Mouse (Mus musculus) heart, adult 2 months (tissue): ENCODE data around the gene Synpo2. TPM values are rescaled to one million over a fixed set of nuclear protein-coding genes. Genes with fewer than 3 reads are reported as not detected.
A peak's percentile ranks its signal among the peaks of the same experiment; 100 is the strongest.

Experiments
- DNase-seq, 2 experiments: peaks; one replicate each; pipeline ENCODE4 v3.0.0; 2021
- H3K27ac ChIP-seq: fragments of 200-600 bp; 2 replicates; pipeline ENCODE4 v1.8.1; 2022
- H3K27me3 ChIP-seq: fragments of 200-500 bp; 2 replicates; pipeline ENCODE4 v1.6.1; 2012; ENCODE audit warnings: mild to moderate bottlenecking, low read length, inconsistent platforms, mixed read lengths; ENCODE audit not compliant: control insufficient read depth, insufficient read depth
- H3K36me3 ChIP-seq: fragments of 200-500 bp; 2 replicates; pipeline ENCODE4 v1.6.1; 2012; ENCODE audit warnings: low read length, inconsistent platforms; ENCODE audit not compliant: control insufficient read depth, insufficient read depth
- H3K4me1 ChIP-seq: fragments of 200-500 bp; 2 replicates; pipeline ENCODE4 v1.6.1; 2011; ENCODE audit warnings: low read length; ENCODE audit not compliant: control insufficient read depth, insufficient read depth
- H3K4me3 ChIP-seq: fragments of 200-600 bp; 2 replicates; pipeline ENCODE4 v1.8.1; 2022
- H3K79me2 ChIP-seq: fragments of 200-500 bp; replicated peaks from 2 replicates; pipeline ENCODE4 v1.6.1; 2012; ENCODE audit warnings: mild to moderate bottlenecking, inconsistent platforms, low read length, moderate library complexity, mixed read lengths; ENCODE audit not compliant: control insufficient read depth, insufficient read depth
- H3K9ac ChIP-seq: fragments of 200-500 bp; 2 replicates; pipeline ENCODE4 v1.6.1; 2012; ENCODE audit warnings: low read depth, mild to moderate bottlenecking, control low read depth, inconsistent platforms, low read length, mixed read lengths
- CTCF ChIP-seq: fragments of 200-600 bp; IDR thresholded peaks from 2 replicates; pipeline ENCODE4 v1.8.1; 2022; ENCODE audit warnings: antibody characterized with exemption, mild to moderate bottlenecking, moderate library complexity
- EP300 ChIP-seq: fragments of 200-500 bp; IDR thresholded peaks from 2 replicates; pipeline ENCODE4 v1.6.1; 2011; ENCODE audit warnings: low read depth, low read length, control low read depth; ENCODE audit not compliant: insufficient read depth
- POLR2A ChIP-seq: fragments of 200-500 bp; IDR thresholded peaks from 2 replicates; pipeline ENCODE4 v1.6.1; 2011; ENCODE audit warnings: mild to moderate bottlenecking, low read depth, low read length, control low read depth; ENCODE audit not compliant: insufficient read depth
- WGBS: fragments of 180-500 bp; shearing (Covaris S2); methylation state at CpG from one replicate; pipeline ENCODE4 v1.1.7; 2018; 5-methylcytosine and 5-hydroxymethylcytosine counted together
- intact Hi-C: fragments of 180-260 bp; cut with DNase I; formaldehyde crosslinking; loops from one replicate; pipeline ENCODE4 v1.15.1; 2025
- polyA plus RNA-seq: library from polyadenylated mRNA; depleted of rRNA; stranded (reverse); fragments of >200 nt; gene quantifications from 2 replicates; pipeline ENCODE4 v1.2.3, GENCODE M21; 2012
- total RNA-seq, 2 experiments: library from RNA; stranded (reverse); gene quantifications; 2 replicates each; pipeline ENCODE4 v1.2.3; 2021

The Synpo2 gene
- total and polyA plus RNA-seq, 3 experiments: 19.3 to 97.5 (median 85.8) TPM

DNA sequence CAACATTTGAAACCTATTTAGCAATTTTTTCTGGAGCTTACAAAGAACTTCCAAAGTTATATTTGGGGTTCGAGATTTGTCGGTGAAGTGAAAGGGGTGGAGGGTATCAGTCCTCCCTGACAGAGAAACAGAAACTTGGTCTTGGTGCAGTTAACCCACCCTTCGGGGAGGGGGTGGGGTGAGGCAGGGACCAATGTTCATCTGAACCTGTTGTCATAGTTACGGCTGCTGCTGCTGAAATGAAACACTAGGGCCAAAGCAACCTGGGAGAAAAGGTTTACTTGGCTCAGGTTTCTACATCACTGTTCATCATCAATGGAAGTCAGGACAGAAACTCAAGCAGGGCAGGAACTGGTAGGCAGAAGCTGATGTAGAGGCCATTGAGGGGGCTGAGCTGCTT, 66.6 kb downstream of the Synpo2 start:
- H3K36me3 ChIP-seq: no peaks in the 10 kb centered on the region
- H3K4me3 ChIP-seq: no peak overlapping the region
- intact Hi-C loops: loop anchor here (2.0 to 10.0 kb wide), 4 partner anchors 61 to 335 kb away; no protein-coding TSS in a partner anchor
- H3K27ac ChIP-seq: no peak overlapping the region; the same call in 1 of the 2 replicates
- no peaks in the 10 kb centered on the region for H3K27me3 ChIP-seq
- H3K9ac ChIP-seq: no peak overlapping the region
- H3K79me2 ChIP-seq: no peaks in the 10 kb centered on the region
- no peak for TF ChIP-seq CTCF
- TF ChIP-seq EP300: no peak
- no peak for TF ChIP-seq POLR2A
- H3K4me1 ChIP-seq: peaks cover 10% of the 10 kb centered on the region
- DNase-seq: no peak
- WGBS: 68% methylated on average over 4 of the region's 4 CpGs

DNA sequence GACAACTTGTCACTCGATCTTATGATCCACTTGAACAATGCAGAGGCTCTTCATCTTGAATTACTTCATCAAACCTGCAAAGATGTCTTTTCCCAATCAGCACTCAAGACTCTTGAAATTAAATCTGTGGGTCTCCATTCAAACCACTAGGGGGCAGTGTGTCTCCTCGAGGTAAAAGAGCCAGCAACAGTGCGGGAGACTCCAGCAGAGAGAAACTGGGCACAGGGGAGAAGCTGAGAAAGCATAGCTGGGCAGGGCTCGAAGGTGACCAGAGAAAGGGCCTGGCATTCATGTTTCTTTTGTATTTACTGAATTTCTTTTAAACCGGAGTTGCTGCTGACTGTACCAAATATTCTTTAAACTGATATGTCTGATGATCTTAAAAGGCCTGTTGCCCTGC, 67.1 kb downstream of the Synpo2 start:
- no peaks in the 10 kb centered on the region for H3K27me3 ChIP-seq
- 7% methylated on average over 5 of the region's 5 CpGs for WGBS
- H3K4me3 ChIP-seq: no peak overlapping the region
- TF ChIP-seq EP300: 0 out of 2 replicates have a peak, but pooled peaks have one; percentile 49
- TF ChIP-seq POLR2A: no peak
- peak; percentile 96 for TF ChIP-seq CTCF
- H3K36me3 ChIP-seq: no peaks in the 10 kb centered on the region
- H3K4me1 ChIP-seq: peaks cover 8% of the 10 kb centered on the region
- no peaks in the 10 kb centered on the region for H3K79me2 ChIP-seq
- intact Hi-C loops: loop anchor here (1.0 to 10.0 kb wide), 5 partner anchors 62 to 336 kb away; no protein-coding TSS in a partner anchor
- no peak overlapping the region for H3K9ac ChIP-seq
- H3K27ac ChIP-seq: peak overlapping the region; percentile 26; the same call in 1 of the 2 replicates
- DNase-seq: peak in 1 of 2 experiments; percentile 55

DNA sequence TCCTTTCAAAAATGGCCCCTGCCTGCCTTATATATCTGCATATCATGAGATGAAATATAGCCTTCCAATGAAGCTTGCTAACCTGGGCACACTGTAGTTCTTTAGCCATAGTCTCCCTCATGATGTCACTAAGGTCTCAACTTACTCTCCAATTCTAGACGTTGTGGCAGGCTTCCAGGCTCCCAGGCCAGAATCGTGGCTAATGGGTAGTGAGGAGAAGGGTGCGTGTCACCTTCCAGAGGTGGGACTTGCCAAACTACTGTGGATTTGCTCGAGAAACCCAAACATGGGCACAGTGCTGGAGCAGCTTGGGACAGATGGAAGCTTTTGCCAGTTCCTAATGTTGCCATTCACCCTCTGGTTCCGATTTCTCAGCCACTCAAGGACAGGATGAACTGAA, 69.5 kb downstream of the Synpo2 start:
- H3K4me3 ChIP-seq: no peak overlapping the region
- intact Hi-C loops: loop anchor here (5.0 to 10.0 kb wide), 2 partner anchors 206 to 338 kb away; no protein-coding TSS in a partner anchor

DNA sequence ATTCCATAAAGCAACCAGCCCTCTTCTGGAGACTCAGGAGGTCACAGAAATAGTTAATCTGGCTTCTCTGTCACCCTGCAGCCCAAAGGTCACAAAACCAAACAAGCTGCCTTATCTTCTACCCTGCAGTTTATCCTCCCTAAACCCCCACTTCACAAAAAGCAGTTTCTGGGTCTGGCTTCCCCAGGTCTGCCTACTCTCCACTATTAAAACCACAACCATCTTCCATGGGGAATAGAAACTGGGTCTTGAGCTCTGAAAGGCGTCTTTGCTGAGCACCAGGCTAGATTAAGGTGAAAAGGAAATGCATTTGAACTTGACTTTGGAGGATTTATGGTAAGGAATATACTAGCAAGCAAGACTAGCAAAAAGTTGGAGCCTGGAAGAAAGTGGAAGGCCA, 71.8 kb downstream of the Synpo2 start:
- peak overlapping the region; percentile 53 for H3K27ac ChIP-seq
- TF ChIP-seq EP300 (no peak), CTCF (no peak), POLR2A (no peak)
- no peaks in the 10 kb centered on the region for H3K79me2 ChIP-seq
- peaks cover 5% of the 10 kb centered on the region for H3K36me3 ChIP-seq
- intact Hi-C loops: loop anchor here (10.0 kb wide), 1 partner anchor 341 kb away; no protein-coding TSS in a partner anchor
- no peak for DNase-seq
- H3K27me3 ChIP-seq: no peaks in the 10 kb centered on the region
- 47% methylated on average over 1 of the region's 1 CpGs for whole genome bisulfite sequencing
- H3K4me1 ChIP-seq: peaks cover 4% of the 10 kb centered on the region
- H3K4me3 ChIP-seq: no peak overlapping the region
- H3K9ac ChIP-seq: no peak overlapping the region

More for the DNA sequence above, 69.5 kb downstream of the Synpo2 start:
- Histone ChIP-seq H3K4me1 (peaks cover 2% of the 10 kb centered on the region), H3K27ac (no peak overlapping the region), H3K36me3 (peaks cover 5% of the 10 kb centered on the region), H3K9ac (no peak overlapping the region), H3K27me3 (no peaks in the 10 kb centered on the region), H3K79me2 (no peaks in the 10 kb centered on the region)
- TF ChIP-seq EP300 (no peak), CTCF (no peak), POLR2A (no peak)
- no peak for DNase-seq
- WGBS: 44% methylated on average over 5 of the region's 5 CpGs

DNA sequence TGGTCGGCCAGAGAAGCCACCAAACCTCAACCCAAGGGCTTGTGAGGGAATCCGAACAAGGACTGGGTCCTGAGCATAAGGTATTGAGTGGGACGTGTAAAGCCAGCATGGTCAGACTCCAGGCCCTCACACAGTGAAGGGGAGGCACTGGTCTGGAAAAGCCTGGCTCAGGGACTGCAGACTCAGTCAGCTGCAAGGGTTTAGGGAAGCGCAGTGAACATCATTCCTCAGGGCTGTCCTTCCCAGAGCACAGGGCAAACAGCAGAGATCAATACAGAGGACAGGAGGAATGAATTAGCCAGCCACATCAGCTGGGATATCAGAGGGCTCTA, 72.8 kb downstream of the Synpo2 start:
- no peak for DNase-seq
- Histone ChIP-seq H3K27ac (peak overlapping the region; percentile 51), H3K27me3 (no peaks in the 10 kb centered on the region), H3K4me1 (peaks cover 4% of the 10 kb centered on the region), H3K9ac (no peak overlapping the region), H3K79me2 (no peaks in the 10 kb centered on the region), H3K36me3 (peaks cover 7% of the 10 kb centered on the region), H3K4me3 (no peak overlapping the region)
- TF ChIP-seq CTCF (no peak), EP300 (no peak), POLR2A (no peak)
- WGBS: 43% methylated on average over 4 of the region's 4 CpGs
- intact Hi-C loops: loop anchor here (10.0 kb wide), 1 partner anchor 342 kb away; no protein-coding TSS in a partner anchor
